13 mouse cellular contexts compared by ENCODE assay signal in genomic region chr5:149585231-149585630, GRCm38 (mm10). TPM values are rescaled to one million over a fixed set of nuclear protein-coding genes. Genes with fewer than 3 reads are reported as not detected.
"Had no signal": no experiment of that assay in that cellular context is flagged by ENCODE, and none has a peak within 500 bp of the region (broad histone marks: within the 10 kb centered on the region; RNA-seq: fewer than 3 reads in every experiment).

No protein-coding gene starts in this region.

- H3K4me2 ChIP-seq: neural tube, embryonic 13.5 days; neural tube, embryonic 15.5 days; stomach, embryonic 15.5 days had no signal

- H3K4me3 ChIP-seq: neural tube, embryonic 13.5 days; neural tube, embryonic 15.5 days; stomach, embryonic 15.5 days had no signal

- DNase-seq: right cerebral cortex, adult 18-20 months; right cerebral cortex, postnatal 14 days; right cerebral cortex, postnatal 25 days; right cerebral cortex, postnatal 4 days; spleen, adult 18-20 months; thymus, adult 18-20 months; thymus, postnatal 25 days had no signal

- H3K9ac ChIP-seq: neural tube, embryonic 13.5 days; neural tube, embryonic 15.5 days; stomach, embryonic 15.5 days had no signal

- H3K27ac ChIP-seq: stomach, embryonic 15.5 days; stomach, postnatal 0 days had no signal

- H3K4me1 ChIP-seq: stomach, embryonic 15.5 days had no signal

- H3K27me3 ChIP-seq: neural tube, embryonic 13.5 days; neural tube, embryonic 15.5 days; stomach, embryonic 15.5 days had no signal

- H3K9me3 ChIP-seq: neural tube, embryonic 13.5 days; neural tube, embryonic 15.5 days; stomach, embryonic 15.5 days had no signal

- H3K36me3 ChIP-seq: neural tube, embryonic 13.5 days; neural tube, embryonic 15.5 days; stomach, embryonic 15.5 days had no signal

RNA-seq across cellular contexts. Expression of gene Wdr95, which starts 56.8 kb away (rescaled TPM):
- polyA plus RNA-seq: small intestine, adult 2 months; stomach, embryonic 14.5 days; stomach, postnatal 0 days had no signal
